Mouse (Mus musculus): Measurements from ENCODE around the gene Zfp292. TPM values are rescaled to one million over a fixed set of nuclear protein-coding genes. Genes with fewer than 3 reads are reported as not detected.
"Not testable (repeated sequence)": the region's sequence is repeated elsewhere in the genome, so short reads cannot be mapped to it uniquely, and the experiment has no call there.

The Zfp292 gene
- 15.4 and 17.5 TPM in 2 replicates for polyA plus RNA-seq (2015; fragmentation: Nextera tagmentation; extraction: Ambion mirVana)

GRCm38 (mm10) chr4:34882818-34883217 is at the start of gene Zfp292:
Gene Zfp292, minus strand, starts transcription at chr4:34882960.
- under 1% methylated on average over 44 of the region's 44 CpGs for WGBS
- peak; percentile 89 for ATAC-seq (ENCODE audit: insufficient read depth, low FRiP score, low read depth)
- H3K9me3 ChIP-seq: no peaks in the 10 kb centered on the region

GRCm38 (mm10) chr4:34928386-34928785 is 45.6 kb upstream of the Zfp292 start:
- WGBS: 74% methylated on average over 7 of the region's 7 CpGs
- not testable (repeated sequence) for H3K27me3 ChIP-seq (replicated peaks)

More at GRCm38 (mm10) chr4:34882818-34883217, at the start of gene Zfp292:
- H3K4me2 ChIP-seq: peak within 1 kb of the TSS; percentile 80
- H3K27me3 ChIP-seq (replicated peaks): no peaks in the 10 kb centered on the region
- H3K4me1 ChIP-seq: peaks cover 11% of the 10 kb centered on the region
- peak within 1 kb of the TSS; percentile 96 for H3K4me3 ChIP-seq (replicated peaks)
- H3K27ac ChIP-seq: peak within 1 kb of the TSS; percentile 98
- no peaks in the 10 kb centered on the region for H3K36me3 ChIP-seq
- H3K9ac ChIP-seq: peak within 1 kb of the TSS; percentile 98

GRCm38 (mm10) chr4:34922177-34922870 is 39.6 kb upstream of the Zfp292 start:
- no peak for ATAC-seq (ENCODE audit: insufficient read depth, low FRiP score, low read depth)
- 67% methylated on average over 6 of the region's 6 CpGs for WGBS

More at GRCm38 (mm10) chr4:34928386-34928785, 45.6 kb upstream of the Zfp292 start:
- H3K9me3 ChIP-seq; H3K36me3 ChIP-seq; H3K9ac ChIP-seq; H3K4me2 ChIP-seq; H3K27ac ChIP-seq; ATAC-seq (ENCODE audit: insufficient read depth, low FRiP score, low read depth); H3K4me1 ChIP-seq; H3K4me3 ChIP-seq (replicated peaks): not testable (repeated sequence)

GRCm38 (mm10) chr4:34917400-34917799 is 34.6 kb upstream of the Zfp292 start:
- H3K4me2 ChIP-seq: no peak overlapping the region
- H3K36me3 ChIP-seq: no peaks in the 10 kb centered on the region
- H3K9me3 ChIP-seq: no peaks in the 10 kb centered on the region
- no peak overlapping the region for H3K27ac ChIP-seq
- no peaks in the 10 kb centered on the region for H3K4me1 ChIP-seq
- no peak overlapping the region for H3K4me3 ChIP-seq (replicated peaks)
- no peak overlapping the region for H3K9ac ChIP-seq
- ATAC-seq (ENCODE audit: insufficient read depth, low FRiP score, low read depth): no peak
- 69% methylated on average over 7 of the region's 7 CpGs for WGBS
- no peaks in the 10 kb centered on the region for H3K27me3 ChIP-seq (replicated peaks)

More at GRCm38 (mm10) chr4:34922177-34922870, 39.6 kb upstream of the Zfp292 start:
- H3K36me3 ChIP-seq: no peaks in the 10 kb centered on the region
- H3K27me3 ChIP-seq (replicated peaks): no peaks in the 10 kb centered on the region
- no peak overlapping the region for H3K27ac ChIP-seq
- no peak overlapping the region for H3K4me2 ChIP-seq
- H3K4me3 ChIP-seq (replicated peaks): no peak overlapping the region
- H3K9ac ChIP-seq: no peak overlapping the region
- H3K4me1 ChIP-seq: no peaks in the 10 kb centered on the region
- no peaks in the 10 kb centered on the region for H3K9me3 ChIP-seq

GRCm38 (mm10) chr4:34912171-34912570 is 29.4 kb upstream of the Zfp292 start:
- ATAC-seq (ENCODE audit: insufficient read depth, low FRiP score, low read depth): no peak

GRCm38 (mm10) chr4:34911401-34911800 is 28.6 kb upstream of the Zfp292 start:
- no peak for ATAC-seq (ENCODE audit: insufficient read depth, low FRiP score, low read depth)
- H3K27me3 ChIP-seq (replicated peaks): no peaks in the 10 kb centered on the region
- H3K4me3 ChIP-seq (replicated peaks): no peak overlapping the region
- no peak overlapping the region for H3K9ac ChIP-seq
- no peaks in the 10 kb centered on the region for H3K4me1 ChIP-seq
- H3K4me2 ChIP-seq: no peak overlapping the region
- WGBS: 70% methylated on average over 3 of the region's 3 CpGs
- H3K36me3 ChIP-seq: no peaks in the 10 kb centered on the region
- no peaks in the 10 kb centered on the region for H3K9me3 ChIP-seq
- no peak overlapping the region for H3K27ac ChIP-seq

More at GRCm38 (mm10) chr4:34912171-34912570, 29.4 kb upstream of the Zfp292 start:
- H3K9me3 ChIP-seq: no peaks in the 10 kb centered on the region
- H3K9ac ChIP-seq: no peak overlapping the region
- no peaks in the 10 kb centered on the region for H3K27me3 ChIP-seq (replicated peaks)
- H3K4me2 ChIP-seq: no peak overlapping the region
- no peaks in the 10 kb centered on the region for H3K4me1 ChIP-seq
- H3K4me3 ChIP-seq (replicated peaks): no peak overlapping the region
- 77% methylated on average over 3 of the region's 3 CpGs for WGBS
- H3K27ac ChIP-seq: no peak overlapping the region
- no peaks in the 10 kb centered on the region for H3K36me3 ChIP-seq

- Histone ChIP-seq H3K27ac (no peak overlapping the region), H3K27me3 (replicated peaks) (no peaks in the 10 kb centered on the region), H3K9me3 (no peaks in the 10 kb centered on the region), H3K4me3 (replicated peaks) (no peak overlapping the region), H3K4me1 (no peaks in the 10 kb centered on the region), H3K4me2 (no peak overlapping the region), H3K9ac (no peak overlapping the region), H3K36me3 (no peaks in the 10 kb centered on the region)
- ATAC-seq (ENCODE audit: insufficient read depth, low FRiP score, low read depth): peak; percentile 31; the same call in 1 of the 2 replicates
- 52% methylated on average over 7 of the region's 7 CpGs for WGBS
Measured at GRCm38 (mm10) chr4:34908127-34908526, 25.4 kb upstream of the Zfp292 start.

GRCm38 (mm10) chr4:34907026-34907425 is 24.3 kb upstream of the Zfp292 start:
- H3K36me3 ChIP-seq: no peaks in the 10 kb centered on the region
- H3K4me3 ChIP-seq (replicated peaks): no peak overlapping the region
- no peaks in the 10 kb centered on the region for H3K27me3 ChIP-seq (replicated peaks)
- H3K4me2 ChIP-seq: peak overlapping the region; percentile 22
- no peak overlapping the region for H3K27ac ChIP-seq
- 30% methylated on average over 14 of the region's 14 CpGs for WGBS
- no peaks in the 10 kb centered on the region for H3K9me3 ChIP-seq
- no peaks in the 10 kb centered on the region for H3K4me1 ChIP-seq
- no peak overlapping the region for H3K9ac ChIP-seq
- ATAC-seq (ENCODE audit: insufficient read depth, low FRiP score, low read depth): peak; percentile 22; the same call in 1 of the 2 replicates

- Histone ChIP-seq H3K9ac (no peak overlapping the region), H3K9me3 (no peaks in the 10 kb centered on the region), H3K27me3 (replicated peaks) (no peaks in the 10 kb centered on the region), H3K4me1 (no peaks in the 10 kb centered on the region), H3K36me3 (no peaks in the 10 kb centered on the region), H3K27ac (no peak overlapping the region), H3K4me2 (no peak overlapping the region), H3K4me3 (replicated peaks) (no peak overlapping the region)
- no peak for ATAC-seq (ENCODE audit: insufficient read depth, low FRiP score, low read depth)
- WGBS: 70% methylated on average over 4 of the region's 4 CpGs
Measured at GRCm38 (mm10) chr4:34906151-34906550, 23.4 kb upstream of the Zfp292 start.

GRCm38 (mm10) chr4:34905396-34905795 is 22.6 kb upstream of the Zfp292 start:
- H3K9me3 ChIP-seq: no peaks in the 10 kb centered on the region
- no peaks in the 10 kb centered on the region for H3K4me1 ChIP-seq
- H3K36me3 ChIP-seq: no peaks in the 10 kb centered on the region
- H3K27me3 ChIP-seq (replicated peaks): no peaks in the 10 kb centered on the region
- ATAC-seq (ENCODE audit: insufficient read depth, low FRiP score, low read depth): no peak
- no peak overlapping the region for H3K9ac ChIP-seq
- 68% methylated on average over 5 of the region's 5 CpGs for WGBS
- no peak overlapping the region for H3K27ac ChIP-seq
- H3K4me3 ChIP-seq (replicated peaks): no peak overlapping the region
- H3K4me2 ChIP-seq: no peak overlapping the region

- 49% methylated on average over 3 of the region's 3 CpGs for whole genome bisulfite sequencing
- not testable (repeated sequence) for H3K4me3 ChIP-seq (replicated peaks); H3K36me3 ChIP-seq; ATAC-seq (ENCODE audit: insufficient read depth, low FRiP score, low read depth); H3K27ac ChIP-seq; H3K27me3 ChIP-seq (replicated peaks); H3K4me2 ChIP-seq; H3K9me3 ChIP-seq; H3K9ac ChIP-seq; H3K4me1 ChIP-seq
Measured at GRCm38 (mm10) chr4:34901582-34901981, 18.8 kb upstream of the Zfp292 start.

- H3K9ac ChIP-seq: no peak overlapping the region
- ATAC-seq (ENCODE audit: insufficient read depth, low FRiP score, low read depth): no peak
- H3K9me3 ChIP-seq: no peaks in the 10 kb centered on the region
- WGBS: 68% methylated on average over 4 of the region's 4 CpGs
- H3K4me2 ChIP-seq: no peak overlapping the region
- no peak overlapping the region for H3K4me3 ChIP-seq (replicated peaks)
- no peaks in the 10 kb centered on the region for H3K27me3 ChIP-seq (replicated peaks)
- H3K27ac ChIP-seq: no peak overlapping the region
- no peaks in the 10 kb centered on the region for H3K4me1 ChIP-seq
- no peaks in the 10 kb centered on the region for H3K36me3 ChIP-seq
Measured at GRCm38 (mm10) chr4:34901166-34901565, 18.4 kb upstream of the Zfp292 start.

Data from stomach, embryonic 15.5 days (tissue).